In genomic region chr2:159755541-159756011, GRCm38 (mm10) we compare ENCODE assay signal across 8 mouse cellular contexts.
A peak's percentile ranks its signal among the peaks of the same experiment; 100 is the strongest.
DNase-seq lines count a peak whose midpoint lies in the region; ATAC-seq and TF ChIP-seq lines count a peak whose summit lies in the region.

No protein-coding gene starts in this region.

- no peaks in the 10 kb centered on the region for H3K36me3 ChIP-seq in stomach, postnatal 0 days (ENCODE audit: control insufficient read depth, insufficient read depth, low read length)

- H3K9ac ChIP-seq in stomach, postnatal 0 days (ENCODE audit: low read length): no peak overlapping the region

- no peaks in the 10 kb centered on the region for H3K9me3 ChIP-seq in stomach, postnatal 0 days (ENCODE audit: control insufficient read depth, low read length)

- no peak overlapping the region for H3K27ac ChIP-seq in stomach, postnatal 0 days (replicated peaks)

- no peak for TF ChIP-seq CTCF in stomach, postnatal 0 days (IDR thresholded peaks at IDR 0.05; ENCODE audit: low read depth)

- no peak for TF ChIP-seq EP300 in stomach, postnatal 0 days (optimal IDR thresholded peaks at IDR 0.05)

- WGBS in stomach, postnatal 0 days: 56% methylated on average over 7 of the region's 7 CpGs

- H3K4me2 ChIP-seq in stomach, postnatal 0 days (replicated peaks; ENCODE audit: low read depth): no peak overlapping the region

- H3K4me3 ChIP-seq in stomach, postnatal 0 days (ENCODE audit: low read depth, low read length): no peak overlapping the region

- no peaks in the 10 kb centered on the region for H3K4me1 ChIP-seq in stomach, postnatal 0 days (replicated peaks; ENCODE audit: control insufficient read depth, insufficient read depth)

- peak; percentile 61; the same call in 1 of the 2 replicates for ATAC-seq in stomach, postnatal 0 days (ENCODE audit: low FRiP score, low TSS enrichment)

- peak; percentile 12 for DNase-seq in 3T3-L1 (ENCODE audit: low read depth, low spot score)
- peak; percentile 48 for DNase-seq in brain, adult 2 months (ENCODE audit: low read depth, low spot score)
- DNase-seq in forelimb bud, embryonic 11.5 days (ENCODE audit: low read depth, low spot score): peak; percentile 17
- peak; percentile 8 to 51 for DNase-seq in layer of hippocampus, adult 18-20 months (ENCODE audit: low spot score in 2 of 2)
- DNase-seq in lung, postnatal 36 days: peak; percentile 47
- DNase-seq in stomach, postnatal 0 days (ENCODE audit: low spot score): peak; percentile 17
- DNase-seq in thymus, postnatal 14 days: no peak
- DNase-seq in adrenal gland, postnatal 14 days: no peak

- no peaks in the 10 kb centered on the region for H3K27me3 ChIP-seq in stomach, postnatal 0 days (ENCODE audit: control insufficient read depth, insufficient read depth, low read length)

Comparison
In these comparisons a context has a peak if more than half of its experiments do, and no peak if none do; other contexts are left out.
1. DNase-seq: peak in 3T3-L1 (single experiment), brain, adult 2 months (single experiment), forelimb bud, embryonic 11.5 days (single experiment), layer of hippocampus, adult 18-20 months (2 of 2), lung, postnatal 36 days (single experiment) and stomach, postnatal 0 days (single experiment); none in thymus, postnatal 14 days (single experiment) and adrenal gland, postnatal 14 days (single experiment).